Mouse (Mus musculus): Measurements from ENCODE around the gene Gm49380.

Gm49380 gene

DNA sequence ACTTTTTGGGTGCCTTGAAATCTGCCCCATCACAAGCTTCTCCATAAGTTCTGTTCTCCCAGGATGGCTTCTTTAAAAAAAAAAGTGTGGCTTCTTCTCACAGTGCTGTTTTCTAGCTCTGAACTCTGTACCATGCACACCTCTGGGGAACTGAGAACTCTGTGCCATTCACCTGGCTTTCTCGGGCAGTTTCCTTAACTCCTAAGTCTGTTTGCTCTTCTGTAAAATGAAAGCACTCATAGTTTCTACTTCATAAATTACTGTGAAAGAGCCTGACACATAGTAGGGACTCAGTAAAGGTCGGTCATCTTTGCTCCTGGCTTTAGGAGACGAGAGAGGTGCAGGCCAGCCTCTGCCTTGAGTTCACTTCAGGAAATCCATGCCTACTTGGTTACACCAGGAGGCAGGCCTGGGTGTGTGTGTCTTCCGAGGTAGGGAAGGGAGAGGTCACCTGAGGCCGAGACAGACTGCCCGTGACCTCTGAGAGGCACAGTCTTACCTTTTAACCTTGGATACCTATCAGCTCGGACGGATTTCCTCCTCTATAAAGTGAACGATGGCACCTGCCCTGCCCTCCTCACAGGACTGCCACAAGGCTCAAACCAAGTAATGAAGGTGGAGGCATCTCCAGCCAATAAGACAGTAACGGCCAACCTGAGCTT lies 35.0 kb downstream of the Gm49380 start:
- in situ Hi-C loops (cut with MboI; ENCODE audit: unreplicated experiment in 2 of 2), result loop anchor here (25.0 kb wide), 1 partner anchor 741 kb away; no protein-coding TSS in a partner anchor

DNA sequence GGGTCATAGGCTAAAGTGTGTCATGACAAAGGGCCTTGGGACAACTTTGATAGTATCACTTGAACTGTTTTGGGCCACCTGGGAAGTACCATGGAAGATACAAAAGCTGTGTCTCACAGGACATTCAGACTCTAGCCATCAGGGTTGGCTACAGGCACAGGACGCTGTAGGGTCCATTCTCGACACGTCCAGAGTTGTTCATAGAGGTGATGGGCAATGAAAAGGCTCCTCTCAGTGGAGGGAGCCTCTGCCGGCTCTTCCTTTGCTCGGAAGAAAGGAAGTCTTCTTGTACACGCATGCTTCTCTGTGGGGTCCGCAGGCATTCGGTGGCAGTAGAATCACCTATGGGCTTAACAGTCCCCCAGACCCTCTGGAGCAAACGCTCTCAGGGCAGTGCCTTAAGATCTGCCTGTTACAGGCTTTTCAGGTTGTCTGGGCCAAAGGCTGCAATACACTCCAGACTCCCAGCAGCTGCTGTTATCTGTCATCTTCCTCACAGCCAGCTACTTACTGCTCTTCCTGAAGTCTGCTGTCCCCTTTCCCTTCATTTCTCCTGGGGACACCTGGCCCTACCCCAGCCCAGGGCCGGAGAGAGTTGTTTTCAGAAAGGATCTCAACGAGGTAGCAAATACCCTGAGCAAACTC lies 35.9 kb downstream of the Gm49380 start:
- in situ Hi-C loops (cut with MboI; ENCODE audit: unreplicated experiment in 2 of 2), result loop anchor here (25.0 kb wide), 1 partner anchor 740 kb away; no protein-coding TSS in a partner anchor

DNA sequence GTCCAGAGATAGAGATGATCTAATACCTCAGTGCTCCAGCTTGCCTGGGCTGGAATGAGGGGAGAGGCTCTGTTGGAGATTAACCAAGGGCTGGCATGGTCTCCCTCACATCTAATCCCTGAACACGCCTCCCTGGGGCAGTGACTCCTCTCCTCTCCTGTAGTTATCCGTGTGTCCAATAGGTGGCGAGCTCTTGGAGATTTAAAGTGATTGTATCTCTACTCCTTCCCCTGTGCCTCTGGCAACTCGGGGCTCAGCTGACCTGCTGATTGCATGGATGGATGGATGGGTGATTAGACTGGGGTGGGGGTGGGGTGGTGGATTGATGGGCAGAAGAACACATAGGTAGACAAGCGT lies 36.6 kb downstream of the Gm49380 start:
- in situ Hi-C loops (cut with MboI; ENCODE audit: unreplicated experiment in 2 of 2), result loop anchor here (25.0 kb wide), 1 partner anchor 739 kb away; no protein-coding TSS in a partner anchor

DNA sequence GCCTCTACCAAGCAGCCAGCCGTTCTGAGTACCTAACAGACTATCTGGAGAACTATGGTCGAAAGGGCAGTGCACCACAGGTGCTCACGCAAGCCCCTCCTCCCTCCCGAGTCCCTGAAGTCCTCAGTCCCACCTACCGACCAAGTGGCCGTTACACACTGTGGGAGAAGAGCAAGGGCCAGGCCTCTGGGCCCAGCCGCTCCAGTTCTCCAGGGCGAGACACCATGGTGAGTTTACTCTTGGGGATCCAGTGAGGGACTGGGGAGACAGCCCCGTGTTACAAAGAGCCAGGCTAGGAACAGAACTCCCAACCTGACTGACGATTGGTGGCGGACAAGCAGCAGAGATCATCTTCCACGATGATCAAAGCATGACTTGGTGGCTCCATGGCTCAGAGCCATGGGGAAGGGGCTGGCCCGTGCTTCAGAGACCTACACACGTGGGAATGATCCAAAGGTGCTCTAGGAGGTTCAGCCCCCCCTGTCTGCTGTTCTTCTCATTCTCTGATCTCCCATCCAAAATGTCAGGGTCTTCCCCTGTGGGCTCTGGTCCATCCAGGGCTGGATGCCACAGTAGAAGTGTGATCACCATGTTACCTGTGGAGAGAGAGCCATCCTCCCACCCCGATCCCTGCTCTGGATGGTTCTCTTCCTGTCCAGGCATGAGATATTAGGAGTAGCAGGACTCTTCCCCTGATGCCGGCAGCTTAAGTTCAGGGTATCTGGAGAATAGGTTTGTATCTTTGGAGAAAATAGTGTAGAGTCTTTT lies 37.1 kb downstream of the Gm49380 start:
- in situ Hi-C loops (cut with MboI; ENCODE audit: unreplicated experiment in 2 of 2), result loop anchor here (25.0 kb wide), 1 partner anchor 739 kb away; no protein-coding TSS in a partner anchor

DNA sequence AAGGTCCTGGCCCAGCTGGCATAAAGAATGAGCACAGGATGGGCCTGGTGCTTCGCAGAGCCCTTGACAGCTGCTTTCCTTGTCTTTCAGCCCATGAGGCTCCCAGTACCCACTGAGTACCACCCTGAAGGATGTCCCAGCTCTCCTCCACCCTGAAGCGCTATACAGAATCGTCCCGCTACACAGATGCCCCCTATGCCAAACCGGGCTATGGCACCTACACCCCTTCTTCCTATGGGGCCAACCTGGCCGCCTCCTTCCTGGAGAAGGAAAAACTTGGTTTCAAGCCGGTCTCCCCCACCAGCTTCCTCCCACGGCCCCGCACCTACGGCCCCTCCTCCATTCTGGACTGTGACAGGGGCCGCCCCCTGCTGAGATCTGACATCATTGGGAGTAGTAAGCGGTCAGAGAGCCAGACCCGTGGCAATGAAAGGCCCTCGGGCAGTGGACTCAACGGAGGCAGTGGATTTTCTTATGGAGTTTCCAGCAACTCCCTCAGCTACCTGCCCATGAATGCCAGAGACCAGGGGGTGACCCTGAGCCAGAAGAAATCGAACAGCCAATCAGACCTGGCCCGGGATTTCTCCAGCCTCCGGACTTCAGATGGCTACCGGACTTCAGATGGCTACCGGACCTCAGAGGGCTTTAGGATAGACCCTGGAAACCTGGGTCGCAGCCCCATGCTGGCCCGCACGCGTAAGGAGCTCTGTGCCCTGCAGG lies 37.9 kb downstream of the Gm49380 start:
- in situ Hi-C loops (cut with MboI; ENCODE audit: unreplicated experiment in 2 of 2), result loop anchor here (25.0 kb wide), 1 partner anchor 738 kb away; no protein-coding TSS in a partner anchor

DNA sequence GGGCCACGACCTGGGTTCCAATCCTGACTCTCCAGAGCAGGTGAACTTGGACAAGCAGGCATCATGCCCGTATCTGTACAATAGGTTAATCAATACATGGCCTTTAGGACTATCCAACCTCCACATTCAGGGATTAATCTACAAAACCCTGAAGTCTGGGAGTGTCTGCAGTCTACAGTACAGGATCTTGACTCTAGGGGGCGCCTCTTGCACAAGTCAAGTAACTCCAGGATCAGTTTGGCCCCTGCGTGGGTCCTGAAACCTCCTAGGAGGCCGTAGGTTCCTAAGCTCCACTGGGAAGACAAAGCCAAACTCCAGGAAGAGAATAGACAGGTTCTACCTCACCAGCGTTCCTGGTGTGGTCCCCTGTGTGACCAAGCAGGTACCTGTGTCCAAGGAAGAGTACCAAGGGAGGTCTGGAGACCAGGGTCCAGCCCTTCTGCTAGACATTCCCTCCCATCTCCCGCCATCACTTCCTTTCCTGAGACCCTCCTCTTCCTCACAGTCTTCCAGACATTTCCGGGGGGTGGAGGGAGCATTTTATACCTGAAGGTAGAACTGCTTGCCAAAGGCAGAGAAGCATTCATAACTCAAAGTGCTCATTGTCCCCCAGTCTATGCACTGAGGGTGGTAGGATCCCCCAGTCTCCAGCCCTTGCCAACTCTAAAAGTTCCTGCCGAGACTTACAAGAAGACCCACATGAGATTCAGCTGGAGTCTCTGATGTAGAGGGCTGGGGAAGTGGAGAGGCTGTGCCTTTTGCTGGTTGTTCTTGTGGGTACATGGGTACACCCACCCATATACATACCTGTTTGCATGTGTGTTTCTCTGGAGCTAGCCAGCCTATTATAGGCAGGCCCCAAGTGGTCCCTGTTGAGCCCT lies 38.7 kb downstream of the Gm49380 start:
- in situ Hi-C loops (cut with MboI; ENCODE audit: unreplicated experiment in 2 of 2), result loop anchor here (25.0 kb wide), 1 partner anchor 737 kb away; no protein-coding TSS in a partner anchor

DNA sequence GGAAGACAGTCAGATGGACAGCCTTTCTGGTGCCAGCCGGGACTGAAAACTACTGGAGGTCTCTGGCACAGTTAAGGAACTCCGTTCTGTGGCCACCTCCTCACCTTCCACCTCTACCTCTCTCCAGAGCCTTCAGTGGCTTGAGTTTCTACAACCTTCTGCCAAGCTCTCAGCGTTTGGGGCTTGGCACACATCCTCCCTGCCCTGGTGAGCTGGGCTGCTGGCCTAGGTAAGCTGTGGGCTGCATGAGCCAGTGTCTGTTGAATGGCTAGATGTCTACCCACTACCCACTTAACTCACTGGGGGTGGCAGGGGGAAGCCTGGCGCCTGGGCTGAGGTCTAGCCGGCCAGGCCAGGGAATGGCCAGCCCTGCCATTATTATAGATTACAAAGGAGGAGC lies 40.2 kb downstream of the Gm49380 start:
- in situ Hi-C loops (cut with MboI; ENCODE audit: unreplicated experiment in 2 of 2), result no loop called here

DNA sequence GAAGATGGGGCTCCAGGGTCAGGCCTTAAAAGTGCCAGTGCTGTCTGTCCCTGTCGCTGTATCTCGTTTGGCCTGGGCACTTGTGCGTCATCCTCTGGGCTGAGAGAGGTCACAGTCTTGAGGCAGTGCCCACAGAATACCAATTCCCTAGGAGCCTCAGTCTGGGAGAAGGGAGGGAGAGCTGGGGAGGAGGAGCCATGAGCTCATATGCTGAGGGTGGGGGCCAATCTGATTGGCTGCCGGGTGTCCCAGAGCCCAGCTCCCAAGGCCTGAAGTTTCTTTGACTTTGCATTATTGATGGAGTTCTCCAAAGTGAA lies 40.7 kb downstream of the Gm49380 start:
- in situ Hi-C loops (cut with MboI; ENCODE audit: unreplicated experiment in 2 of 2), result no loop called here

DNA sequence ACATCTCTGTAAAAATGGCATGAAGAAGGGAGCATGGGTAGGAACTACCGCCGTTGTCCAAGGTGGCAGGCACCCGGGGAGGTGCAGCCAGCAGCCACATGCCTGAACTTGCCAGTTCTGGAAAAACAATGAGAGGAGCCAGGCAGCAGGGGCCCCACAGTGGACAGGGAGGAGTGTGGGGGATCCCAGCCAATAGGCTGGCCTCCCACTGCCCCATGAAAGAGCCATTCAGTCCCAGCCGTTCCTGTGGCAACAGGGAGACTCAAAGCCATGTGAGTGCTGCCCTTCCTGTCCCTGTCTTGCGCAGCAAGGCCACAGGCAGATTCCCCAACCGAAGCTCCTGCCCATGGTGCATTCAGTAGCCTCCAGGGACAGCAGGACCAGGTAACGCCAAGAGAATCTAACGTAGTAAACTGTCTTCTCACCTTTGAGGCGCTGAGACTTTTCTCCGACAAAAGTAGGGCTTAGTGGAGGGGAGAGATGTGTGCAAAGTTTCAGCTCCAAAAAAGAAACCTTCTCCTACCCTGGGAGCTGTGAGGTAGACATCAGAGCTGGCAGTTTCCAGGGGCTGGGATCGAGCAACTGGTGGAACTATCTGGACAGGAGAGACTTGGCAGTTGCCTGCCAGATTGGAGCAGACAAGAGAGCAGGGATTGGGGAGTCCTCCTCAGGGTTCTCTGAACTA lies 41.2 kb downstream of the Gm49380 start:
- in situ Hi-C loops (cut with MboI; ENCODE audit: unreplicated experiment in 2 of 2), result no loop called here

DNA sequence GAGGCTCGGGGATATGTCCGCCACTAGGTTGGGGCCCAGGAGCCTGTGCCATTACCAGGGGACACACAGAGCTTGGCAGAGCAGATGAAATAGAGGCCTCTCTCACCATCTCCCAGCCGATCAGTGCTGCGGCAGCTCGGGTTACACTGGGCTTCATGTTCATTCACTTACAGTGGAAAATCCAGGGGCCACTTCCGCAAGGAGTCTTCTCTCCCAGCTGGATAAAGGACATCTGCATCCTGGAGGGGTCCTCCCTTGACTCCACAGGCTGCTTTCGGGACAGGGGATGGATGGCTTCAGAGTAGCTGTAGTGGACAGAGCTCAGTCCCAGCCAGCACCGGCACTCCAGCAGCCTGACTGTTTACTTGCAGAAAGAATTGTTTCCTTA lies 42.5 kb downstream of the Gm49380 start:
- in situ Hi-C loops (cut with MboI; ENCODE audit: unreplicated experiment in 2 of 2), result no loop called here

DNA sequence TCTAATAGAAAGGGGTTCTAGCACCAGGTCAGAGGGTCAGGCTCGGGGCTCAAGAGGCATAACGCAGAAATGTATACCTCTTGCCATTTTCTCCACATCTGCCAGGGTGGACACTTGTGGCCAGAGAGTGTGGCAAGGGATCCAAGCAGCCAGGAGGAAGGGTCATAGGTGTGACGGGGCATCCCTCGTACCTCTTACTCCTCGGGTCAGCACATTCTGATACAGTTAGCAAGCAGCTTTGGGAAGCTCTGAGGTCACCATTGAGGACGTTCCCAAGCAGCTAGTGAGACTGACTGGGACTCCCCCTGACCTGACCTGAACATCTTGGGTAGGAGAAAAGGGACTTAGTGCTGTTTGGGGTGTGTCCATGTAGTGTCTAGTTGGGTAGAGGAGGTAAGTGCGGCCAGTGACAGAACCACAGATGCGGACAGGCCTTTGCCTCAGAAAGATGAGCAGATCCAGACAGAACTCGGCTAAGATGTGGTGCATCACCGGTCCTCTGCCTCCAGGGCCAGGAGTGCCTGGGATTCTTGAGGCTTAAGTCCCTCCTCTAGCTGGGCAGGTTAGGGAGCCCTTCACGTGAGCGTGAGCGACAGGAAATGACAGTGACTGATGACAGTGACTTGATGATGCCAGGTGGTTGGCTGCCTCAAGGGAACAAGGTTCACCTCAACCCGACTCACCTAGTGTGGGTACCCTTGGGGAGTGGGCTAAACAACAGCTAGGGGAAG lies 43.0 kb downstream of the Gm49380 start:
- in situ Hi-C loops (cut with MboI; ENCODE audit: unreplicated experiment in 2 of 2), result no loop called here

DNA sequence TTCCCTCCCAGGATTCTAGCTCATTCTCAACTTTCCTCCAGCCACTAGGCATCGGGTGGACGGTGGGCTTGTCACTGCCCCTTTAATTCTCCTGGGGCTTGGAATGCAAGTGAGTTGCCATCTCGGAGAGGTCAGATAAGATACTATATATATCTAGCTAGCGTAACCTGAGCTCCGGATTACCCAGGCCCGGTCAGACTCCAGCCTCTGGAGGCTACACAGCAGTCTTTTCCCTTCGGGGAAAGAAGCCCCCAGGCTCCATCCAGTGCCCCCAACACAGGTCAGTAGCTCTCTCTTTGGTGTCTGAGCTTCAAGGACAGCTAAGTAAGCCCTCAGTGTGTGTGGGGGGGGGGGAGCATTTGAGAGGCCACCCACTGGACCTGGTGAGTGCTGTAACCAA lies 44.0 kb downstream of the Gm49380 start:
- in situ Hi-C loops (cut with MboI; ENCODE audit: unreplicated experiment in 2 of 2), result no loop called here

DNA sequence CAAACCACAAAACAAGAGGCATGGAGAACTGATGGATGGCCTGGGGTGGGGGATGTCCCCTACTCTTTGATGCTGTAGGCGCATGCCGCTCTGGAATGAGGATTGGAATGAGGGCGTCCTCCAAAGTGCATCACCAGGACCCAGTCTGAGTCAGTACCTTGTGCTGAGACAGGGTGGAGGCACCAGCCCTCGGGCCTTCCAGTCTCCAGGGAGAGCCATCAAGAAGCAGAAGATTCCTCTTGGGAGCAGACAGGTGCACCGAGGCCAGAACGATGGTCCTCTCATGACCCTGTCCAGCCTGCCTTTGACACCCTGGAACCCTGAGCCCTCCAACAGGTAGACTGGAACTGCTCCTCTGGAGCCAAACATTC lies 45.4 kb downstream of the Gm49380 start:
- in situ Hi-C loops (cut with MboI; ENCODE audit: unreplicated experiment in 2 of 2), result no loop called here

DNA sequence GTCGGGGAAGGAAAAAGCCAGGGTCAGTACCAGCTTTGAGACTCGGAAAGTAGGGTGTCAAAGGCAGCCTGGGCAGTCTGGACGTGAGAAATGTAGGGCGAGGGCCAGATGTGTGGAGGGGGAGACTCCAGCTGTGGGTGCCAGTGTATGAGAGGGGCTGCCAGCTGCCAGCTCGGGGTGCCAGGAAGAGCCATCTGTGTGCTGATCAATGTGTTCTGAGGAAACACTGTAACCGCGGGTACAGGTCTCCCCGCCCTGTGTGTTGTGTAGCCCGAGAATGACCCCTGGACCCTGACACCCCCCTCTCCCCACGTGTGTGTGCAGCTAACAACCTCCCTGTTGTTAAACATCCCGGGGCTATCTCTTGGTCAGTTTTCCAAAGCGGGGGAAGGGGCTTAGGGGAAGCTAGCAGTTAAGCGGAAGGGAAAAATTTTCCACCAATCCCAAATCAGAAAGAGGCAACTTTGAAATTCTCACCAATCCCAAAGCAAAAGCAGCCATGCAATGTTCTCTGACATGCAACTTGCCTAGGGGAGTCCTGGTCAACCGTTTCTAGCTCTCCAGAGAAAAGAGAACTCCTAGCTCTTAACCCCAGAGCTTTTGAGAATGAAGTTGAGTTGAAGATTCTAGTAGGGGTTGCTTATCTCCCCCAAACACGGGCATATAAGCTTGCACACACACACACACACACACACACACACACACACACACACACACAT lies 45.9 kb downstream of the Gm49380 start:
- in situ Hi-C loops (cut with MboI; ENCODE audit: unreplicated experiment in 2 of 2), result no loop called here

DNA sequence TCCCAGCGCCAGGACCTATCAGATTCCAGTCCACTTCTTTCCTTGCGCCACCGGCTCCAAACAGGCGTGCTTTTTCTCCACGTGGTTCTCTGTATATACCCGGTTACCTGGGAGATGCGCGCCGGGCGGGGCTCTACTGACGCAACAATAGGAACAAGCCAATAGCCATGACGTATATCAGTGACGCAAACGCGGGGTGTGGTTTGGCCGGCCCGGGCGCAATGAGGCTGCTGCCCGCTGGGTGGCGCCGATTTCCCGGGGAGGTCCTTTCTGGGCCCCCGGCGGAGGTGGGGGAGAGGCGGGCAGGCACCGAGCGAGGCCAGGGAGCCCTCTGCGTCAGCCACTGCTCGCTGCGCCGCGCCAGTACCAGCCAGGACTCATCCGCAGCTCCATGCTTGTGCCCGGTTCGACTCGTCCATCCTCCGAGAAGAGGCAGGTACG lies 46.5 kb downstream of the Gm49380 start, which contains the start of gene Usp2:
Usp2 (plus strand) TSS at position 237 of the 441 bp plus-strand sequence.
- in situ Hi-C loops (cut with MboI; ENCODE audit: unreplicated experiment in 2 of 2), result no loop called here

DNA sequence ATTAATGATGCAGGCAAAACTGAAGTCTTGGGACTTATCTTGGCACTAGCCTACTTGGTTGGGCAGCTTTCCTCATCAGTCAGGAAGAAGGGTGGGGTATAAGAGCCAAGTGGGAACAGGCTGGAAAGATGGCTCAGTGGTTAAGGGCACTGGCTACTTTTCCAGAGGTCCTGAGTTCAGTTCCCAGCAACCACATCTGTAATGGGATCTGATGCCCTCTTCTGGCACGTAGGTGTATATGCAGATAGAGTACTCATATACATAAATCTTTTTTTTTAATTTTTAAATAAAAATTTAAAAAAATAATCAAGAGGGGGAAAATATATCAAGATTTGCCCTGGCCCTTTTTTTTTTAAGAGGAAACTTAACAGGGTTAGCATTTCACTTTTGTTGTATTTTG lies 48.1 kb downstream of the Gm49380 start:
- in situ Hi-C loops (cut with MboI; ENCODE audit: unreplicated experiment in 2 of 2), result no loop called here

DNA sequence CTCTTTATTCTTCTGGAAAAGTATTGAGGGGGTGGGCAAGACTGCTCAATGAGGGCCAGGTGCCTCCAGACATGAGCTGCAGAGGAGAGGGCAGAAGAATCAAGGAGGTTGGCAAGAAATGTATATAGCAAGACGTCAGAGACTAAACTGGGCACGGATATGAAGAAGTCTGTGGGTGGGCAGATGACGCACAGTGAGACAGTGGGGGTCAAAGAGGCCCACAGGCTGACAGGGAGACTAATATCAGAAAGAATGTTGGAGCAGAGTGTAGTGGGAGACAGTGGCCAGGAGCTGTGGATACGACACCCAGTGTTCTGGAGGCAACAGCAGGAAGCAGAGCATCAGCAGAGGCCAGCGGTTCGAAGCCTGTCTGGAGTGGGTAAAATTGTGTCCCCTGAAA lies 54.7 kb downstream of the Gm49380 start:
- in situ Hi-C loops (cut with MboI; ENCODE audit: unreplicated experiment in 2 of 2), result no loop called here

DNA sequence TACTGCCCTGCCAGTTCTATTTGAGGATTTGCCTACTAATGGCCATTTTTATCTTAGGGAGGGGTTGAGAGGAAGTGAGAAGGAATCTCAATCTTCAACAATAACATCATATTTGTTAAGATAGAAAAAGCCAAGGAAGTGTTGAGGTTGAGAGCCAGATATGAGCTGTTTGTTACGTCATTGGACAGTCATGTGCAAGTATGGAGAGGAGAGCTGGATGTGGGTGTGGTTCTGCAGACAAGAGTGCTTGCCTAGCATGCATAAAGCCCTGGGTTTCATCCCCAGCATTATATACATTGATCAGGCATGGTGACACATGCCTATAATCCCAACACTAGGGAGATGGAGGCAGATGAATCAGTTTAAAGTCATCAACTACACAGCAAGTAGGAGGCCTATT lies 59.4 kb downstream of the Gm49380 start:
- in situ Hi-C loops (cut with MboI; ENCODE audit: unreplicated experiment in 2 of 2), result no loop called here
